Mouse (Mus musculus) hematopoietic stem cell, adult 5-6 weeks (primary cell): ENCODE measurements at regions not wholly inside any gene's neighbourhood (a gene's known extent, or its start where the extent isn't known, plus 50 kb on each side); places are given as distances from the start of the nearest gene placed in this dataset.

Experiments used
- ATAC-seq, 2 experiments: fragments of 125-278 bp in 1 of 2; replicated peaks in 1 of 2; 2 replicates each; pipeline ENCODE4 v1.8.0; 2016 to 2017; ENCODE audit warnings: inconsistent platforms in 2 of 2, mild to moderate bottlenecking in 2 of 2, moderate number of reproducible peaks in 2 of 2, low read depth in 1 of 2, moderate TSS enrichment in 1 of 2; ENCODE audit not compliant: low FRiP score in 2 of 2, poor library complexity in 2 of 2, severe bottlenecking in 2 of 2, insufficient read depth in 1 of 2, low TSS enrichment in 1 of 2

DNA sequence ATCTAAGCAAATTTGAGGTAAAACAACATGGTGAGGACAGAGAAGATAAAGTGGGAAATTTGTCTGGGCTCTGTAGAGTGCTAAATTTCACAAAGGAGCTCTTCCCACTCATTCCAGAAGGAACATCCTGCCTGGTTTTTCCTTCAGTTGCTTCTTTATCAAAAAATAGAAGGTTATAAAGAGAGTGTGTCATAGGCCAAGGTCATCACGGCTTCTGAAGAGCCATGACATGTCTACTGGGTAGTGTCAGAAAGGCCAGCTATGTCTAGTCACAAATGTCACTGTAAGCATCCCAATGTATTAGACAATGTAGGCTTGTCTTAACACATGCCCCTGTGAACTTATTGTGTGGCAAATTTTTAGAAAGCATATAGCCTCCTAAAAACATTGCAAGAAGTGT is 132.5 kb upstream of the Zeb2 start:
- ATAC-seq = no peak

- peak; percentile 40 to 51; a peak in 3 of 4 replicates for ATAC-seq
Observed at GRCm38 (mm10) chr2:45246061-45246945, 129.1 kb upstream of the Zeb2 start.

GRCm38 (mm10) chr2:45245506-45245905 is 128.3 kb upstream of the Zeb2 start:
- ATAC-seq = peak; percentile 40 to 61; a peak in 1 of 4 replicates

DNA sequence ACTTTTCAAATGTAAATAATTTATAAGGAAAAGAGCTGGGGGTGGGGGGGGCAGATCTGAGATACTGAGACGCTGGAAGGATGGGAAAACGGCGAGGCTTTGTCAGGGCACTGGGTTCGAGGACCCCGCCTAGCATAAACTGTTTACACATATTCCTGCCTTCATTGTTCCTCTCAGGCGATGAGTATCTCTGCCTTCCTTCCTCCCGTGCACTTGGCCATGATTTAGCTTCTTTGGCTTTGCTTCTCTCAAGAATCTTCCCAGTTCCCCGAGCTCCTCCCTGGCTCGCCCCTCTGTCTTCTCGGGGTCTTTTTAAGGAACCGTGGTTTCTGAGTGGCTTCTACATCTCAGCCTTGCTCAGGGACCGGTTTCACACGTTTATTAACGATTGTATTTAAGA is 127.3 kb upstream of the Zeb2 start:
- ATAC-seq = no peak

DNA sequence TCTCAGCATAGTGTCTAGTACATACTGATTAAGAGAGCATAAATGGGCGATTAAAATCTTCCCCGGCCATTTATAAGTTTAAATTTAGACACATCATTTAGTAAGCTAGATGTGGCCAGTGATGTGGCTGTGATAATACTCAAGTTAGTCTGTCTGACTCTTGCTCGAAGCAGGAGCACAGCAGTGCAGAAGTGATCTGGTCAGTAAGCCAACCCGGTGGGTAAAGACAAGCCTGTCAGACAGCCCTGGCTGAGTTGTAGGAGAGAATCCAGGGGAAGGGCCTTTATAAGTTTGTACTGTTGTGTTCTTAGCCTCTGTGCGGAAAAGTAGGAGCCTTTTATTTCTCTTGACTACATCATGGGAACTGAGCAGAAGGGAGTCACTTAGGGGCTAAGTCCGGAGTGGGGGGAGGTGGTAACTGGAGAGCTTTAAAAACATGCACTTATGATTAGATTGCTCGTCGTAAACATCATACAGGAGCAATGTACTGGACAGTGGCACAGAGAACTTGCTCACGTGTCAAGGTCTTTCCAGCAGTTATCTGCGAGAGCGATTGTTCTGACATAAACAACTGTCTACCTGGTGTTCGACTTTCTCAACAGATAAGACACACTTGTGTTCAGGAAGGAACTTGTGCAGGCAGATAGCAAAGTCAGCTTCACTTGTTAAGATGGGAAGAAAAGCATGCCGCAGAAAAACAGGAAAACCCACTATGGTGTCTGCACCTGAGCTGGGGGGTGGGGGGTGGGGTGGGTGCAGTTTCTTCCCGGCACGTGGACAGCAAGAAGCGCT is 122.5 kb upstream of the Zeb2 start:
- ATAC-seq = peak; percentile 48 to 52

DNA sequence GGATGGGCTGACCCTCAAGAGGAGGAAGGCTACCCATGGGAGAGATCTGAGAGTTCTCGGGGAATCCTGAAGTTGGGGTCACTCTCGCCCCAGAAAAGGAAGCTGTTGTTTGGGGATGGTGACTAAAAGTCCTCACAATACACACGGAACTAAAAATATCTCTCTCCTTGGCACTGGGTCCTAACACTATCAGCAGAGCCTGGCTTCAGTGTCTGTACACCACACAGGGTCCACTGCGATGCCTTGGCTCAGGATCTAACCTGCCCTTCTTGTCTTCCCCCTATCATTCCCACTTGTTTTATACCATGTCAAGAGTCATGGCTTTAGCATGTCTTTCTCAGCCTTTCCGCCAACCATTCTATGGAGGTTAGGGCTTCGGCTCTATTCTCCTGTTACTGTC is 121.8 kb upstream of the Zeb2 start:
- no peak for ATAC-seq

GRCm38 (mm10) chr2:45236168-45236700 is 119.0 kb upstream of the Zeb2 start:
- ATAC-seq = no peak

DNA sequence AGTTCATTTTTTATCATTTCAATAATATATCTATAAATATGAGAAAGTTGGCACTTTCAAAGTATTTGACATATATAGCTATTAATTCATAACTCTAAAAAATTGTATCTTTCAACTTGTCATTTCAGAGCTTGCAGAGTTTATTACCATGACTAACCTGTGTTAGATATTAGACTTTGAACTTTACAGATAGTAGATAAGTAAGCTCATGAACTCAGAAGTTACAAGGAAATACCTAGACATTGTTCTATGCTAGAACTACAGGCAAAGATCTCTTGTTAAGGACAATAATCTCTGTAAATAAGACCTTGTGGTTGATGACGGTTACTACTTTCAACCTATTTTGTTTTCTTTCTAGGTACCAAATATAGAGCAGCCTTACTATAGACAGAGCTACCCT is 117.0 kb upstream of the Zeb2 start:
- no peak for ATAC-seq

DNA sequence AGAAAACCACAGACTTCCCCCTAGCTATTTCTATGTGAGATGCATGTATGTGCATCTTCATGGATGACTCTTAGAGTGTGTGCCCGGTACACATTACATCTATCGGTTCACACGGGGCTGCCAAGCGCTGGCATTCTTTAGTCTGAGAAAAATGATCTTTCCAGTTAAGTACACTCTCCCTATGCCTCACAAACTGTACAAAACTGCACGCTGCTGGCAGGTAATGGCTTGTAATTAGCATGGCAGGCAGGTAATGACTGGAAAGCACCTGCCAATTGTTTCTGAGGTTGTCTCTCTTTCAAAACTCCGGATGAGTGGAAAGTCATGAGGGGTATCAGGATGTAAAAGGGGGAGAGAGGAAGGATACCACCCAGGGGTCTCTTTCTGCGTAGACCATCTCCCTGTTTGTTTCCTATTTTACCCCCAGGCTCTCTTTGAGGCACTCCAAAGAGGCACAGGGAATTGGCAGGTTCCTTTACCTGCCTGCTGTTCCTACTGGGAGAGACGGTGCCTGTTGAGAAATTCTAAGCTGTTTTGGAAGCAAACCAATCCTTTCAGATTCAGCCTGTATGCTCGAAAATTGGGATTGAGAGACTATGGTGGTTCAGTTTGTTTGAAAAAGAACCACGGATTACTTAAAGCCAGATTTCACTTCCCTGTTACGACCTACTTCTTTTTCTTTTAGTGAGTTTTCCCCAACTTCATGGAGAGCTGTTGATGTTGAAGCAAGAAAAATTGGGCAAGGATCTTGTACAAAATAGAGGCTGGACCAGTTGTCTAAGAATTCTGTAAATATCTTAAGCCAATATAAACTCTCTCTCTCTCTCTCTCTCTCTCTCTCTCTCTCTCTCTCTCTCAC is 113.4 kb upstream of the Zeb2 start:
- no peak for ATAC-seq

GRCm38 (mm10) chr2:45229501-45229900 is 112.3 kb upstream of the Zeb2 start:
- no peak for ATAC-seq

DNA sequence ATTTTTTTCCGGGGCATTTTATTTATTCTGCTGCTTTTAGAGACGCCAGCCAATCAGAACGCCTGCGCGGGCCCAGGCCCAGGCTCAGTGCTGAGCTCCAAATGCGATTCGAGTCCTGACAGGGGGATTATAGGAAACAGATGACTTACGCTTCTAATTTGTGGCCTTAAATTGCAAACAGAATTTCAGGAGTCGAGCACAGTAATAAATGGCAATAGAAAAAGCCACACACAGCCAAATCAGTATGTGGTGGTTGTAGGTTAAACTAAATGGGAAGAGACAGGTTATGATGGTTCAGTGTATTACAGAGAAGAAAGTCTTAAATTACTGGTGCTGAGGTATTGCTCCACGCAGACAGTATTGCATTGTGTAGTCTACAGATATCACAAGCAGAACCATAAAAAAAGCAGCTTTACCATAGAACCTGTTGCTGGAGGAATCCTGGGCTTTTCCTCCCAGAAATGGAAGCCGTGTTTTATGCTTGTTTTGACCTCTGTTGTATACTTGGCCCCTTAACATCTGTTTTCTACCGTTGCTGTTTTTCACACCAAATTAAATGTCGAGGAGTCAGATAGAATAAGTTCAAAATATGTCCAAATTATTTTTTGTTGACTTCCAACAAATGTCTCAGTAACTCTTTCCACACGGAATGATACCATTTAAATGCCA is 110.2 kb upstream of the Zeb2 start:
- no peak for ATAC-seq

DNA sequence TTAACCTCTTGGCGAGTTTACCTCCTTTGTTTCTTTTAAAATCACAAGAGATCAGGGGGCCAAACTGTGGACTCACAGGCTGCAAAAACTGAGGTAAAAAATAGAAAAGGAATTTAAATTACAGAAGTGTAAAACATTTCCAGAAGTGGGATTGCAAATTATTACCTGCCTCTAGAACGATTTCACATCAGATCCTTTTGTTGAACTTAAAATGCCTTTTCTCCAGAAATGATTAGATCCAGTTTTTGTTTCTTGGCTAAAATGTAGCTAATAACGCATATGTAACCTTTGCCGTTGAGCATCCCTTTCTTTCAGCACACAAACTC is 108.8 kb upstream of the Zeb2 start:
- no peak for ATAC-seq

DNA sequence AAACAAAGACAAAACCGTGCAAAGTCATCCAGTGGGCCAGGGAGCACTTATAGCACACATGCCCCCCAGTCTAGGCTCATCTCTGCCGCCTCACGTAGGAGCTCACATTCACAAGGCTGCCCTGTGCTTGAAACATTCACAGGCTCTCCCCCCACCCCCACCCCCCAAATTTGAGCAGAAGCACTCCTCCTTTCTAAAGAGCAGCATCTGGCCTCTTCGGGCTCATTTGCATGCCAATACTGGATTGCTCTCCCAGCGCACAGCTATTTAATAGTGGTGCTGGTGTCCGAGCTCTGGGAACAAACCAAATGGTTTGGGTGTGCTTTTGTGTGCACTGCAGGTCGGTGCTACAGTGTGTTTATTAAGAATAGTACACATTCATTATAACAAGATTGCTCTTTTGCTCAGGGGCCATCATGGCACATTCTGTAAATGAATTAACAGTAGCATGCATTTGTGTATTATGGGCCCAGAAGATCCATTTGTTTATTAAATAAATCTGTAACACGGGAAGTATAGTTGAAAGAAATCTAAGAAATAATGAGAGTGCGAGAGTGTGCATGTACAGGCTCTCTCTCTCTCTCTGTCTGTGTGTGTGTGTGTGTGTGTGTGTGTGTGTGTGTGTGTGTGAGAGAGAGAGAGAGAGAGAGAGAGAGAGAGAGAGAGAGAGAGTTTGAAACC is 108.3 kb upstream of the Zeb2 start:
- ATAC-seq = no peak

DNA sequence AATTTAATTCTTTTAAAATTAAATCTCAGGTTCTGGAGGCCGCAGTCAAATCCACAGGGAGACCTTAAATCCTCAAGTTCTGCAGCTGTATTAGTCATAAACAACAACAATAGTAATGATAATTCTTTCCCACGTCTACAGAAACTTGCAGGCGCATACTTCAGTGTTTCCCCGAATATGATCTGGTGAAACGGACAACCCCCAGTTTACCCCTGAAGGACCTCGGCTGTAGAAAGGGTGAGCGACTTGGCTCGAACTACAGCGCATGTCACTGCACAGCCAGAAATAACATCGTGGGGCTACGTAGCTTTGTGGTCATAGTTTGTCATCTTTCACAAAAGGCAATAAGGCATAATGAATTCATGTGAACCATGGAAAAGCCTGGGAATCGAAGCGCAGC is 105.0 kb upstream of the Zeb2 start:
- ATAC-seq = no peak

GRCm38 (mm10) chr2:45219851-45220250 is 102.7 kb upstream of the Zeb2 start:
- ATAC-seq = no peak

DNA sequence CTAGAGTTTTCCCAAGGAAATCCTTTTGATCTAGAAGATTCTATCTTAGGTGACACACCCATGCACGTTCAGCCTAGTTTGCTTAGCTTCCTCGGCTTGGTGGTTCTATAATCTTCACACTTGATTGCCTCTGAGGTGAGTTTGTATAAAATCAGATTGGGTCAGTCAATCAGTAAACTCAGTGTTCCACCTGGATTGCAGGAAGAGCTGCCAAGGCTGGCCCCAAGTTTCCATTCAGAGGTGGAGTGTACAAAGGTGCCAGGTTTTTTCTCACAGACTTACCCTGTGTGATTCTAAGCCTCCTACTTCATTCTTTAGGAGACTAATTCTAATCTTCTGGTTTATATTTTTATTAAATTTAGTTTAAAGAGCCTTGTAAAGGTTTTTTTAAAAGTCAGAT is 95.6 kb upstream of the Zeb2 start:
- no peak for ATAC-seq

GRCm38 (mm10) chr2:45208526-45208925 is 91.3 kb upstream of the Zeb2 start:
- ATAC-seq = no peak
